Mouse (Mus musculus): ENCODE data around the gene Gm10322. TPM values are rescaled to one million over a fixed set of nuclear protein-coding genes. Genes with fewer than 3 reads are reported as not detected.

Gm10322 gene
- not detected in 2 replicates for polyA plus RNA-seq (2016; fragmentation: Nextera tagmentation; extraction: Ambion mirVana)

- Histone ChIP-seq H3K9me3 (no peaks in the 10 kb centered on the region), H3K27me3 (ENCODE audit: insufficient read depth, poor library complexity, severe bottlenecking) (peaks cover 6% of the 10 kb centered on the region; the same call in 1 of the 2 replicates), H3K4me3 (peak within 1 kb of the TSS; percentile 92), H3K4me1 (replicated peaks) (peaks cover 24% of the 10 kb centered on the region), H3K27ac (peak within 1 kb of the TSS; percentile 94), H3K36me3 (no peaks in the 10 kb centered on the region)
- WGBS, result 0% methylated on average over 51 of the region's 51 CpGs
- peak; percentile 74 for DNase-seq (ENCODE audit: low spot score)
These were observed at the start of gene Gm10322 for GRCm38 (mm10) chr10:59615981-59616520. Gene Gm10322 (plus strand): TSS chr10:59616063.

GRCm38 (mm10) chr10:59566968-59567367, 48.9 kb upstream of the Gm10322 start:
- H3K9me3 ChIP-seq, result 0 out of 2 replicates have a peak, but pooled peaks cover under 1% of the 10 kb centered on the region
- no peaks in the 10 kb centered on the region for H3K36me3 ChIP-seq
- no peak overlapping the region for H3K27ac ChIP-seq
- DNase-seq (ENCODE audit: low spot score), result no peak
- H3K4me1 ChIP-seq (replicated peaks), result peaks cover 8% of the 10 kb centered on the region
- no peaks in the 10 kb centered on the region for H3K27me3 ChIP-seq (ENCODE audit: insufficient read depth, poor library complexity, severe bottlenecking)
- H3K4me3 ChIP-seq, result no peak overlapping the region
- WGBS, result 95% methylated on average over 13 of the region's 13 CpGs

- H3K4me3 ChIP-seq, result no peak overlapping the region
- no peaks in the 10 kb centered on the region for H3K27me3 ChIP-seq (ENCODE audit: insufficient read depth, poor library complexity, severe bottlenecking)
- 77% methylated on average over 10 of the region's 10 CpGs for WGBS
- H3K36me3 ChIP-seq, result no peaks in the 10 kb centered on the region
- H3K9me3 ChIP-seq, result peaks cover 18% of the 10 kb centered on the region
- DNase-seq (ENCODE audit: low spot score), result no peak
- H3K27ac ChIP-seq, result no peak overlapping the region
- H3K4me1 ChIP-seq (replicated peaks), result peaks cover 8% of the 10 kb centered on the region
These were observed 47.0 kb upstream of the Gm10322 start for GRCm38 (mm10) chr10:59568665-59569480.

- 88% methylated on average over 1 of the region's 1 CpGs for WGBS
- H3K36me3 ChIP-seq, result no peaks in the 10 kb centered on the region
These were observed 46.4 kb upstream of the Gm10322 start for GRCm38 (mm10) chr10:59569481-59569869.

DNA sequence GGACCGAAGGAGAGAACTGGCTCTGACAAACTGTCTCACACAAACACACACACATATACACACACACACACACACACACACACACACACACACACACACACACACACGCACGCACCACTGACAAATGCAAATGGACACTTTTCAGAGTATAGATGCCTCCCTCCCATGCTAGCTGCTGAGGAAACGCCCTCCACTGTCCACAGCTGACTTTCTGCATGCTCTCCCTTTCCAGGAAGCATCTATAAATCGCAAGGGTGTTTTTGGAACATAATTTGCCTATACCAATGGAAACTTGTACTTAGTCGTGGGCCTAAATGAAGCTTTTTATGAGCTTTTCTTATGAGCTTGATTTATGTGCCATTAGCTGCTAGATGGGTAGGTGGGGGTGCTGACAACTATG, 45.5 kb upstream of the Gm10322 start:
- Histone ChIP-seq H3K4me3 (no peak overlapping the region), H3K36me3 (no peaks in the 10 kb centered on the region), H3K9me3 (peaks cover 24% of the 10 kb centered on the region), H3K4me1 (replicated peaks) (peaks cover 8% of the 10 kb centered on the region), H3K27me3 (ENCODE audit: insufficient read depth, poor library complexity, severe bottlenecking) (no peaks in the 10 kb centered on the region), H3K27ac (no peak overlapping the region)
- WGBS, result 89% methylated on average over 6 of the region's 6 CpGs
- DNase-seq (ENCODE audit: low spot score), result no peak

More at GRCm38 (mm10) chr10:59569481-59569869, 46.4 kb upstream of the Gm10322 start:
- H3K27ac ChIP-seq, result no peak overlapping the region
- H3K4me3 ChIP-seq, result no peak overlapping the region
- no peak for DNase-seq (ENCODE audit: low spot score)
- H3K9me3 ChIP-seq, result peaks cover 24% of the 10 kb centered on the region
- H3K4me1 ChIP-seq (replicated peaks), result peaks cover 8% of the 10 kb centered on the region
- H3K27me3 ChIP-seq (ENCODE audit: insufficient read depth, poor library complexity, severe bottlenecking), result no peaks in the 10 kb centered on the region

GRCm38 (mm10) chr10:59570780-59571179, 45.1 kb upstream of the Gm10322 start:
- Histone ChIP-seq H3K4me3 (no peak overlapping the region), H3K27me3 (ENCODE audit: insufficient read depth, poor library complexity, severe bottlenecking) (no peaks in the 10 kb centered on the region), H3K4me1 (replicated peaks) (peaks cover 8% of the 10 kb centered on the region), H3K36me3 (no peaks in the 10 kb centered on the region), H3K27ac (no peak overlapping the region), H3K9me3 (peaks cover 24% of the 10 kb centered on the region)
- no peak for DNase-seq (ENCODE audit: low spot score)
- 91% methylated on average over 2 of the region's 2 CpGs for WGBS

DNA sequence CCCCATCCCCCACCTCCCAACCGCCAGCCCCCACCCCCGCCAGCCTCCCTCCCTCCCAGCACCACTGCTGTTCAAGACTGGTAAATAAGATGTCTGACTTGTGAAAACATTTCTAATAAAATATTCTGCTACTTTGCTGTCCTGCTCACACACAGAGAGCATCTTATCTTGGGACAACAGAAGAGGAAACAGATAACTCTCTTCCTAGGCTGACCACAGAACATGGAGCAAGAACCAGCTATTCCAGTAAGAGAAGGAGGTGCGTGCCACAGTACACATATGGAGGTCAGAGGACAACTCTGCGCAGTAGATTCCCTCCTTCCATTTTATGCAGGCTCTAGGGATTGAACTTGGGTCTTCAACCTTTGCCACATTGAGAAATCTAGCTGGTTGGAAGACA, 44.6 kb upstream of the Gm10322 start:
- DNase-seq (ENCODE audit: low spot score), result no peak
- peaks cover 8% of the 10 kb centered on the region for H3K4me1 ChIP-seq (replicated peaks)
- WGBS, result 88% methylated on average over 4 of the region's 4 CpGs
- H3K27me3 ChIP-seq (ENCODE audit: insufficient read depth, poor library complexity, severe bottlenecking), result no peaks in the 10 kb centered on the region
- no peaks in the 10 kb centered on the region for H3K36me3 ChIP-seq
- H3K9me3 ChIP-seq, result peaks cover 24% of the 10 kb centered on the region
- no peak overlapping the region for H3K27ac ChIP-seq
- no peak overlapping the region for H3K4me3 ChIP-seq

- no peak for DNase-seq (ENCODE audit: low spot score)
- Histone ChIP-seq H3K27ac (no peak overlapping the region), H3K36me3 (no peaks in the 10 kb centered on the region), H3K4me3 (no peak overlapping the region), H3K9me3 (peaks cover 24% of the 10 kb centered on the region), H3K4me1 (replicated peaks) (peaks cover 8% of the 10 kb centered on the region), H3K27me3 (ENCODE audit: insufficient read depth, poor library complexity, severe bottlenecking) (no peaks in the 10 kb centered on the region)
- 90% methylated on average over 5 of the region's 5 CpGs for WGBS
These were observed 43.9 kb upstream of the Gm10322 start for GRCm38 (mm10) chr10:59571964-59572363.

DNA sequence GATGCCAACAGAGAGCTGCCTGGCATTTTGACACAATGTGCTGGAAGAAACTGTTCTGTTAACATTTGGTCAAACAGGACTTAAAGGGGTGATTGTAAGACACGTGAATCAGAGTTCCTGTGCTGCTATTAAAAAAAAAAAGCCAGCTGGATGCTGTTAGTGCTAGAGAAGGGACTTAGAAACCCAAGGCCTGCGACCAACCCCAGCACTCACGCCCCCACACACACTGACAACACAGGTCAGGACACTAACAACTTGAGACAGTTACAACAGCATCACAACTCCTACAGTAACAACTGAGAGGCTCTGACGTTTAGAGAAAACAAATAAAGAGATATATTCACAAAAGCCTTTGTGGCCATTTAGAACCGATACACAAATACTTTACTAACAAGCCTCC, 39.6 kb upstream of the Gm10322 start:
- Histone ChIP-seq H3K9me3 (peaks cover 24% of the 10 kb centered on the region), H3K27ac (no peak overlapping the region; the same call in 1 of the 2 replicates)
- WGBS, result 67% methylated on average over 5 of the region's 5 CpGs

DNA sequence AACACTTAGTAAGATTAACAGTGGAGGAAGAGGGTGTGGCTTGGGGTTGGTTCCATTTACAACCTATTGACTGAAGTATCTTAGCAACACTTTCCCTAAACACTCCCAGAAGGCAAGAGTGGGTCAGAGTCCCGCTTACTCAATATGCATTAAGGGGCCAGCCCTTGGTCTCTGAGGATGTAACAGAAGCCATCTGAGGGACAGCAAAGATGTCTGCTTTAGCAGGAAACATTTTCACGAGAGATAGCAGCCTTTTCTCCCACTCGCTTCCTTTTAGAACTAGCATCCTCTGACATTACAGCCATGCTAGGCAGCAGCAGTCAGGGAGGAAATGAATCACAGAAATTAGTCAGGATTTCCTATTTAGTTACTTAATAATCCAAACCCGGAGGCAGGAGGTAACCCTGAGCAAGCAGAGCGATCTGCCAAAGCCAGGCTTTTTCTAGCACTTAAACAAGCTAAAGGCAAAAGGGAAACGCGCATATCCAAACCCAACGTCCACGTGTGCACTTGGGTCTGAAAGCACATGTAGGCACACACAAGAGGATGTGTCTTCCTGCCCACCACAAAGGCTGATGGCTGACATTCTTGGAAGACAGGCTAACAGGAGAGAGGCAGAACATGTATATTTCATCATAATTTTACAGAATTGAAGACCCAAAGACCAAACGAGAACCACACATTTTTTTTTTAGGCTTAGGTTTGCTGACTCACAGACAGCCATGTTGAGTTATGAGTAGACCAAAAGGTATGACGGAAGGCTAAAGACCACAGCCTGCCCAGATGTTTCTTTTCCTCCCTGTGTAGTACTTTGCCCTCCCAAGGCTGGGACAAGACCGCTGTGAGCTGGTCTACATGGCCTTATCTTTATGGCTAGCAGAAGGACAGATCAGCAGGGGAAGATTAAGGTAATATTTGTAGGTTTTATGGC, 37.7 kb upstream of the Gm10322 start:
- Histone ChIP-seq H3K27ac (peak overlapping the region; percentile 69), H3K36me3 (no peaks in the 10 kb centered on the region), H3K9me3 (peaks cover 14% of the 10 kb centered on the region), H3K4me3 (no peak overlapping the region), H3K27me3 (ENCODE audit: insufficient read depth, poor library complexity, severe bottlenecking) (no peaks in the 10 kb centered on the region), H3K4me1 (replicated peaks) (peaks cover 11% of the 10 kb centered on the region)
- WGBS, result 72% methylated on average over 12 of the region's 12 CpGs
- DNase-seq (ENCODE audit: low spot score), result peak; percentile 30

More for the DNA sequence above, 39.6 kb upstream of the Gm10322 start:
- H3K4me1 ChIP-seq (replicated peaks), result peaks cover 11% of the 10 kb centered on the region
- no peaks in the 10 kb centered on the region for H3K36me3 ChIP-seq
- no peak for DNase-seq (ENCODE audit: low spot score)
- no peaks in the 10 kb centered on the region for H3K27me3 ChIP-seq (ENCODE audit: insufficient read depth, poor library complexity, severe bottlenecking)
- no peak overlapping the region for H3K4me3 ChIP-seq

DNA sequence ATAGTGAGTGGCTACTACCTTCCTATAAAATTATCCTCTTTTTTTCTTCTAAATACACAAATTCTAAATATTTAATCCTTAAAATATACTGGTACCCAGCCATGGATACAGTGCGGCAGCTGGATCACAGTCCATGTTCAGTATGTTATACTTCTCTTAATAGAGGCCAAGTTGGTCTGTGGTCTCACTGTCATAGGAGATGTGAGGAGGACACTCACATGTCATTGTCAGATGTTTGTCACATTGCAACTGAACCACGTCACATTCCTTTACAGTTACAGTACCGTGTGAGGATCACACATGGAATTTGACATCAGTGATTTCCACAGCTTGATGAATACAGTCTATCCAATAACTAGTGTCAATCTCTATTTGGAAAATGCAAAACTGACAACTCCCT, 36.2 kb upstream of the Gm10322 start:
- DNase-seq (ENCODE audit: low spot score), result no peak
- H3K36me3 ChIP-seq, result no peaks in the 10 kb centered on the region
- no peak overlapping the region for H3K4me3 ChIP-seq
- H3K9me3 ChIP-seq, result no peaks in the 10 kb centered on the region
- no peak overlapping the region for H3K27ac ChIP-seq
- H3K4me1 ChIP-seq (replicated peaks), result peaks cover 11% of the 10 kb centered on the region
- H3K27me3 ChIP-seq (ENCODE audit: insufficient read depth, poor library complexity, severe bottlenecking), result no peaks in the 10 kb centered on the region
- 93% methylated on average over 3 of the region's 3 CpGs for WGBS

DNA sequence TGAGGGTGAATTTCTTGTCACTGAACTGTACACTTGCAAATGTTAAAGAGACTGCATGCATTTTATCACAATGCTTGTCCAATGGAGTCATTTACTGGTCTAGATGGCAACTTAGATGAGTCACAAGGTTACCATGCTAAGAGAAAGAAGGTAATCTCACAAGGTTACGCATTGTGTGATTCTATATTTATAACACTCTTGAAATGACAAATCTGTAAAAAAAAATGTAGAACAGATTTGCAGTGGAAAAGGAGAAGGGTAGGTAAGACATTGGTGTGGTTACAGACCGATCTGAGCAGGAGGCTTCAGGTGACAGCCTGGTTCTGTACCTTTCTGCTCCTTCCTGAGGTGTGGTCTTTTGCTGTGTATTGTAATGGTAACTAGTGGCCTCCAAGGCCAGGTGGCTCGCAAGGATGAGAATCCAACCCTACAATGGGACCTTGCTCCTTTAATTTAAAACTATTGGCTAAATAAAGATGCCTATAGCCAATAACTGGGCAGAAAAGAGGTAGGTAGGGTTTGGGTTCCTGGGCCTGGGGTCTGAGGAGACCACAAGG, 35.2 kb upstream of the Gm10322 start:
- Histone ChIP-seq H3K27me3 (ENCODE audit: insufficient read depth, poor library complexity, severe bottlenecking) (no peaks in the 10 kb centered on the region), H3K4me1 (replicated peaks) (peaks cover 11% of the 10 kb centered on the region), H3K4me3 (no peak overlapping the region), H3K36me3 (no peaks in the 10 kb centered on the region), H3K9me3 (no peaks in the 10 kb centered on the region), H3K27ac (no peak overlapping the region)
- 90% methylated on average over 3 of the region's 3 CpGs for WGBS
- DNase-seq (ENCODE audit: low spot score), result no peak

All from hindbrain, embryonic 10.5 days (tissue).